In the genomic region with DNA sequence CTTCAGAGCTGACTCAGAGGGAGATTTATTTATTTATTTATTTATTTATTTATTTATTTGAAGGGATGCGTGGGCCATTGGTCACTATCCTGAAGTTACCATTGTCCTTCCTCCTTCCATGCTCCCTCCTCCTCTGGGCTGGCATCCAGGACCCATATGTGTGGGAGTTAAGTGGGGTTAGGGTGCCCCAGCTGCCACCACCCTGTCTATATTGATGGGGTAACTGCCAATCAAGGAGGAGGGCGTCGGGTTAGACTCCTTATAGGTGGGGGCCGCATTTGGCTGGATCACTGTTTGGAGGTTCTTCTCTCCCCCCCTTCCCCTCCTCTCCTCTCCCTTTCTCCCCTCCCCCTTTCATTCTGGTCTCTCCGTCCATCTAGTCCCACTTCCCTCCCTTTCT, we compare ENCODE assay signal across 17 mouse cellular contexts. TPM values are rescaled to one million over a fixed set of nuclear protein-coding genes. Genes with fewer than 3 reads are reported as not detected.
A peak's percentile ranks its signal among the peaks of the same experiment; 100 is the strongest.
DNase-seq lines count a peak whose midpoint lies in the region; ATAC-seq lines count a peak whose summit lies in the region.
"Had no signal": no experiment of that assay in that cellular context is flagged by ENCODE, and none has a peak within 500 bp of the region (broad histone marks: within the 10 kb centered on the region; RNA-seq: fewer than 3 reads in every experiment).

No protein-coding gene starts in this region.

- H3K4me2 ChIP-seq in hindbrain, embryonic 11.5 days (replicated peaks; ENCODE audit: low read depth, low read length), result no peak overlapping the region
- H3K4me2 ChIP-seq in hindbrain, embryonic 13.5 days, result peak overlapping the region; percentile 72
- peak overlapping the region; percentile 61 for H3K4me2 ChIP-seq in midbrain, embryonic 16.5 days (ENCODE audit: low read length)
- H3K4me2 ChIP-seq: intestine, embryonic 15.5 days had no signal

- no peaks in the 10 kb centered on the region for H3K36me3 ChIP-seq in hindbrain, embryonic 11.5 days (ENCODE audit: control insufficient read depth, insufficient read depth, low read length)
- 0 out of 2 replicates have a peak, but pooled peaks cover 4% of the 10 kb centered on the region for H3K36me3 ChIP-seq in hindbrain, embryonic 10.5 days
- peaks cover 8% of the 10 kb centered on the region; the same call in 1 of the 2 replicates for H3K36me3 ChIP-seq in hindbrain, embryonic 13.5 days
- no peaks in the 10 kb centered on the region for H3K36me3 ChIP-seq in midbrain, embryonic 16.5 days (ENCODE audit: control insufficient read depth, insufficient read depth, low read length)
- H3K36me3 ChIP-seq: G1E; intestine, embryonic 15.5 days had no signal

- peaks cover 10% of the 10 kb centered on the region for H3K4me1 ChIP-seq in hindbrain, embryonic 11.5 days (replicated peaks; ENCODE audit: control insufficient read depth, insufficient read depth, low read length)
- peaks cover 60% of the 10 kb centered on the region for H3K4me1 ChIP-seq in hindbrain, embryonic 10.5 days (replicated peaks)
- H3K4me1 ChIP-seq in hindbrain, embryonic 13.5 days (replicated peaks), result peaks cover 74% of the 10 kb centered on the region
- H3K4me1 ChIP-seq in midbrain, embryonic 16.5 days (ENCODE audit: control insufficient read depth, insufficient read depth, low read length), result peaks cover 4% of the 10 kb centered on the region; the same call in 1 of the 2 replicates

- no peak overlapping the region for H3K9ac ChIP-seq in hindbrain, embryonic 11.5 days (ENCODE audit: low read depth, low read length)
- H3K9ac ChIP-seq in hindbrain, embryonic 13.5 days, result peak overlapping the region; percentile 35; the same call in 1 of the 2 replicates
- no peak overlapping the region for H3K9ac ChIP-seq in midbrain, embryonic 16.5 days (ENCODE audit: low read depth, low read length)
- H3K9ac ChIP-seq: intestine, embryonic 15.5 days had no signal

- H3K4me3 ChIP-seq in hindbrain, embryonic 11.5 days (ENCODE audit: low read depth, low read length), result 0 out of 2 replicates have a peak overlapping the region, but pooled peaks have one; percentile 9
- no peak overlapping the region for H3K4me3 ChIP-seq in hindbrain, embryonic 10.5 days
- peak overlapping the region; percentile 61; the same call in 1 of the 2 replicates for H3K4me3 ChIP-seq in hindbrain, embryonic 13.5 days
- H3K4me3 ChIP-seq in midbrain, embryonic 16.5 days (ENCODE audit: low read depth, low read length), result peak overlapping the region; percentile 52
- H3K4me3 ChIP-seq: intestine, embryonic 15.5 days; layer of hippocampus, adult 2 months; myocyte had no signal

- no peaks in the 10 kb centered on the region for H3K9me3 ChIP-seq in hindbrain, embryonic 11.5 days (ENCODE audit: control insufficient read depth, low read length)
- H3K9me3 ChIP-seq in hindbrain, embryonic 10.5 days, result no peaks in the 10 kb centered on the region
- H3K9me3 ChIP-seq in hindbrain, embryonic 13.5 days, result no peaks in the 10 kb centered on the region
- H3K9me3 ChIP-seq in midbrain, embryonic 16.5 days (replicated peaks; ENCODE audit: control insufficient read depth, low read length, poor library complexity, severe bottlenecking), result no peaks in the 10 kb centered on the region
- H3K9me3 ChIP-seq: intestine, embryonic 15.5 days had no signal

- peaks cover 89% of the 10 kb centered on the region for H3K27me3 ChIP-seq in hindbrain, embryonic 11.5 days (ENCODE audit: control insufficient read depth, insufficient read depth, low read length)
- peaks cover 100% of the 10 kb centered on the region for H3K27me3 ChIP-seq in hindbrain, embryonic 10.5 days (ENCODE audit: insufficient read depth, poor library complexity, severe bottlenecking)
- H3K27me3 ChIP-seq in hindbrain, embryonic 13.5 days, result peaks cover 84% of the 10 kb centered on the region
- H3K27me3 ChIP-seq in midbrain, embryonic 16.5 days (ENCODE audit: control insufficient read depth, insufficient read depth, low read depth, low read length), result peaks cover 28% of the 10 kb centered on the region

- H3K27ac ChIP-seq in hindbrain, embryonic 11.5 days (ENCODE audit: low read depth, low read length), result peak overlapping the region; percentile 88; the same call in 1 of the 2 replicates
- H3K27ac ChIP-seq in hindbrain, embryonic 10.5 days, result no peak overlapping the region; the same call in 1 of the 2 replicates
- H3K27ac ChIP-seq in hindbrain, embryonic 13.5 days, result peak overlapping the region; percentile 96
- peak overlapping the region; percentile 82 for H3K27ac ChIP-seq in midbrain, embryonic 16.5 days (ENCODE audit: low read length)
- H3K27ac ChIP-seq: intestine, embryonic 15.5 days; layer of hippocampus, adult 2 months had no signal

- WGBS in hindbrain, embryonic 11.5 days, result 1% methylated on average over 5 of the region's 5 CpGs
- 2% methylated on average over 5 of the region's 5 CpGs for WGBS in hindbrain, embryonic 10.5 days
- WGBS in hindbrain, embryonic 13.5 days, result 0% methylated on average over 5 of the region's 5 CpGs
- WGBS in midbrain, embryonic 16.5 days, result 0% methylated on average over 5 of the region's 5 CpGs

- no peak for ATAC-seq in hindbrain, embryonic 11.5 days (ENCODE audit: low FRiP score)
- no peak for ATAC-seq in hindbrain, embryonic 13.5 days (ENCODE audit: low FRiP score)
- ATAC-seq in midbrain, embryonic 16.5 days, result no peak
- ATAC-seq: intestine, embryonic 15.5 days had no signal

- DNase-seq in hindbrain, embryonic 11.5 days (ENCODE audit: low spot score), result peak; percentile 47
- DNase-seq in hindbrain, embryonic 10.5 days (ENCODE audit: low spot score), result no peak
- DNase-seq in cerebellum, adult 18-20 months, result peak; percentile 56
- no peak for DNase-seq in frontal cortex, postnatal 25 days (ENCODE audit: low spot score in 2 of 2)
- DNase-seq in embryo, embryonic 10 days (ENCODE audit: low spot score), result no peak
- DNase-seq: heart, adult 11 months; lung, postnatal 4 days; thymus, adult 2 months had no signal

RNA-seq across cellular contexts. Expression of a gene that starts 0.7 kb away (rescaled TPM):
- polyA plus RNA-seq in hindbrain, embryonic 11.5 days (2014; fragmentation: Nextera tagmentation; extraction: Ambion mirVana), result 57.9 and 66.8 TPM in 2 replicates
- polyA plus RNA-seq in hindbrain, embryonic 10.5 days (2016; fragmentation: Nextera tagmentation; extraction: Ambion mirVana), result 14.0 and 61.1 TPM in 2 replicates
- polyA plus RNA-seq in hindbrain, embryonic 13.5 days (2015; fragmentation: Nextera tagmentation; extraction: Ambion mirVana), result 48.8 and 60.7 TPM in 2 replicates
- 22.5 and 23.8 TPM in 2 replicates for polyA plus RNA-seq in midbrain, embryonic 16.5 days (2015; fragmentation: Nextera tagmentation; extraction: Ambion mirVana)
- polyA plus RNA-seq: C2C12; G1E; heart, embryonic 16.5 days; intestine, embryonic 15.5 days; liver, embryonic 16.5 days; myocyte had no signal

RNA-seq across cellular contexts. Expression of a gene that starts 58.2 kb away (rescaled TPM):
- 6.7 and 8.4 TPM in 2 replicates for polyA plus RNA-seq in hindbrain, embryonic 11.5 days (2014; fragmentation: Nextera tagmentation; extraction: Ambion mirVana)
- polyA plus RNA-seq in hindbrain, embryonic 10.5 days (2016; fragmentation: Nextera tagmentation; extraction: Ambion mirVana), result 9.7 and 13.2 TPM in 2 replicates
- 13.1 and 13.3 TPM in 2 replicates for polyA plus RNA-seq in hindbrain, embryonic 13.5 days (2015; fragmentation: Nextera tagmentation; extraction: Ambion mirVana)
- 24.0 and 28.1 TPM in 2 replicates for polyA plus RNA-seq in midbrain, embryonic 16.5 days (2015; fragmentation: Nextera tagmentation; extraction: Ambion mirVana)

Comparison
In these comparisons a context has a peak if more than half of its experiments do, and no peak if none do; other contexts are left out.
1. DNase-seq: peak in hindbrain, embryonic 11.5 days (single experiment) and cerebellum, adult 18-20 months (2 of 2); none in hindbrain, embryonic 10.5 days (single experiment), frontal cortex, postnatal 25 days (0 of 2) and embryo, embryonic 10 days (single experiment).